Mouse (Mus musculus) urinary bladder, postnatal 36 days (tissue): ENCODE measurements around the gene Tpra1.

Experiments
- DNase-seq, 2 experiments: peaks; one replicate each; pipeline ENCODE4 v3.0.0; 2022; ENCODE audit warnings: low spot score in 2 of 2, mixed read lengths in 1 of 2

Tpra1 gene

GRCm38 (mm10) chr6:88901947-88902820 lies at the start of gene Tpra1:
Gene Tpra1 (plus strand): TSS chr6:88902251.
- peak; percentile 86 to 96 for DNase-seq

DNA sequence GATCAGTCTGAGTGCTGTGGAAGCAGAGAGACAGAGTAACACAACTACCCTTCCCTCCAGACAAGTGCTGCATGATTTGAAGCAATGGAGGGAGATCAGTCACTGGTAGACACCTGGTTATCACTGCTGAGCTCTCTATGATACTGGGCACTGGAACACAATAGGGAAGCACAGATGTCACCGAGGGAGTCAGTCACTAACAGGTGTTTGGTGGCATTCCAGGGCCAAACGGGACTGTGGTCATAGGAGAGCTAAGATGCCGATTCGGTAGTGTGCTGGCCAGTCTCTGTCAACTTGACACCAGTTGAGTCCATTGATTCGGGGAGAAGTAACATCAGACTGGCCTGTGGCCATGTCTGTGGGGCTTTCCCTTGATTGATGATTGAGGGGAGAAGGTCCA lies 47.5 kb upstream of the Tpra1 start:
- no peak for DNase-seq

DNA sequence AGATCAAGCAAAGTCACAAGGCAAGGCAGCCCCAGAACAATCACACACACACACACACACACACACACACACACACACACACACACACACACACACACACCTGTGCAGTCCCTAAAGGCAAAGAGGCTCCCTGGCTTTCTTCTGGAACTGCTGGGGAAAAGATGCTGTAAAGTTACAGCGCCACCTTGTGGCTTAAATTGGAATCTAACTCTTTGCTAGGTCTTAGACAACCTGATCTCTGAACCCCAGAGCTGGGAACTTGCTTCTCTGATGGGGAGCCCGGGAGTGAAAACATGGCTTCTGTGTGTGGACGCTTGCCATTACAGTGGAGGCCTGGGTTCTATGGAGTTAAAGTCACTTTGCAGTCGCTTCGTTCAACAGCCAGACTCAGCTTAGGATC lies 46.4 kb upstream of the Tpra1 start:
- peak in 1 of 2 experiments; percentile 39 for DNase-seq

- DNase-seq, result no peak
Measured at GRCm38 (mm10) chr6:88857249-88857648, 44.8 kb upstream of the Tpra1 start.

DNA sequence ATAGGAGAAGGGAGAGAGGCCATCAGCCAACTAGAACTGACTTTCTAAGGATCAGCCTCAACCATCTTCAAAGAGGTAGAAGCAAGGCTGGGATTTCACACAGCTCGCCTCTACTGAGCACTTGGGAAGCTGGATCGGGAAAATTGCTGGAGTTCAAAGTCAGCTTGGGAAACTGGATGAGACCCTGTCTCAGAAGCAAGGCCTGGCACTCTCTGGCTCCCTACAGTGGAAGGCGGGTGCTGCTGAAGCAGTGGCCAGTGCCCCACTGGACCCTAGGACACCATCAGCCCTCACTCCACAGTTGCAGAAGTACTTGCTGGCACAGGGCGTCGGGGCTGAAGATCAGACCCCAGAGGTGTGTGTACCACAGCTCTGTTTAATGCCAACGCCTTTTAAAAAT lies 44.2 kb upstream of the Tpra1 start:
- DNase-seq, result no peak

DNA sequence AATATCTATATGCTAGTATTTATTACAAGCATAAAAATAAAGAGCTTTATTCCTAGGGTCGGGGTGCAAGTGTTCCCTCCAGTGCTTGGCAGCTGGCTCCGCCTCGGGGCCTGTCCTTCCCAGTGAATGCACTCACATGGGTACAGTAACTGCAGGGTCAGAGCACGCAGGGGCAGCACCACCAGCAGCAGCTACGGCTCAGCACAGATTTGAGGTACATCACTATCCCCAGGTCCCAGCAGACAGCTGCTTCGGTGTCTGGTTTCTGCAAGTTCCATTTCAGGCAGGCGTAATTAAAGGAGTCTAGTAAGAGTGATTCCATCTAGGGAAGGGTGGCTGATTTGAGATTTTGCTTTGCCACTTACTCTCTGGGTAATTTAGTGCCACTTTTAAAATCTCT lies 43.7 kb upstream of the Tpra1 start:
- no peak for DNase-seq

DNA sequence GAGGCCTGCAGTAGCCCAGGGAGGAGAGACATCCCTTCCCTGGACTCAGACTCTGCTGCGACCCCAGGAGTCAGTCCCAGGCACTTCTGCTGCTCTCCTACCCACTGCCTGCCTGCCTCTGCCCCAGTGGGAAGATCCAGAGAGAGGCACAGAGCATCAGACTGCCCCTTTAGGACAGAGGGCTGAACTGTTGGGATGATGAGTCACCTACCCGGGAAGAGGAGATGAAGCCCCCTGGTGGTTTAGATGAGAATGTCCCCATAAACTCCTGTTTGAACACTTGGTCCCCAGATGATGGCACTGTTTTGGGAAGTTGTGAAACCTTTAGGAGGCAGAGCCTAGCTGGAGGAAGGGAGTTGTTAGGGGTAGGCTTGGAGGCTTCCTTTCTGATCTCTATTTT lies 41.1 kb upstream of the Tpra1 start:
- no peak for DNase-seq

GRCm38 (mm10) chr6:88865704-88866103 lies 36.3 kb upstream of the Tpra1 start:
- DNase-seq, result no peak

DNA sequence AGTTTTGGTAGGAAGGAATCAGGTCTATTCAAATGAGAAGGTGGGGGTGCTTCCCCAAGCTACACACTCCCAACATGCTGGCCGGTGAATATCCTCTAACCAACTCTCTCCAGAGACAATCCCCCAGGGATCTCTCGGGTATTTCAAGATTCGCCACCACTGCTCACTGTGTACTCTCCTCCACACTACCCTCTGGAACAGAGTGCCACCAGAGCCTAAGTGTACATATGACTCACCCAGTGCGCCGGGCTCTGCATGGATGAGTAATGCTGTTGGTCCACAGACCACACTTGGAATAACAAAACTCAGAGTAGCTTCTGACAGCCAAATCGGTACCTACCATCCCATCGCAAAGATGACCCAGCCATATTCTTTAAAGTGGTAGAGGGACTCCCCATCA lies 32.6 kb upstream of the Tpra1 start:
- DNase-seq, result peak in 1 of 2 experiments; percentile 32

- no peak for DNase-seq
Measured at GRCm38 (mm10) chr6:88870594-88870993, 31.5 kb upstream of the Tpra1 start.

GRCm38 (mm10) chr6:88871546-88871945 lies 30.5 kb upstream of the Tpra1 start:
- no peak for DNase-seq

GRCm38 (mm10) chr6:88872811-88873210 lies 29.2 kb upstream of the Tpra1 start:
- no peak for DNase-seq

- DNase-seq, result no peak
Measured at GRCm38 (mm10) chr6:88873965-88874867, 27.8 kb upstream of the Tpra1 start.

DNA sequence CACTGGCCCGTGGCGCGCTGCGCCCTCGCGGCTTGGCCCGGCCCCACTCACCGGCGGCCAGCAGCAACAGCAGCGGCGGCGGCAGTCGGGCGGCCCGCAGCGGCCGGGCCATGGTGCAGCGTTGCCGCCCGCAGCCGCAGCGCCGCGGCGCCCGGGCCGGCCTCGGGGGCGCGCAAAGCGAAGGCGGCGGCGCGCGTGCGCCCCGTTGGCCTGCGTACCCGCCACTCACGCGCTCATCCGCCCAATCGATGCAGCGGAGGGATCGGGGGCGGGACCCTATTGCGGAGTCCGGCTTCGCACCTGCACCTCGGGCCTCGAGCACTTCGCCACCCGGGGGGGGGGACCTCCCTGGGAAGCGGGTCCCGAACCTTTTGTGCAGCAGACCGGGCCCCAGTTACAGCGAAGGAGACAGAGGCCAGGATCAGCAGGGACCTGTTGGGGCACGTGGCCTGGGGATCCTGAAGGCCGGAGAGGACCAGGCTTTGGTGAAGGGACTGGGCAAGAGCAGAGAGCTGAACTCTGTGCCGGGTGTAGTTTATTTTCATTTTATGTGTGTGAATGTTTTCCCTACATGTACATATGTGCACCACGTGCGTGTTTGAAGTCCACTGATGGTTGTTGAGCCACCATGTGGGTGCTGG lies 27.1 kb upstream of the Tpra1 start, which contains the start of gene Podxl2:
Gene Podxl2, minus strand, starts transcription at position 177 of the 641 bp plus-strand sequence.
- DNase-seq, result peak; percentile 42 to 61

- DNase-seq, result no peak
Measured at GRCm38 (mm10) chr6:88879471-88879870, 22.6 kb upstream of the Tpra1 start.

DNA sequence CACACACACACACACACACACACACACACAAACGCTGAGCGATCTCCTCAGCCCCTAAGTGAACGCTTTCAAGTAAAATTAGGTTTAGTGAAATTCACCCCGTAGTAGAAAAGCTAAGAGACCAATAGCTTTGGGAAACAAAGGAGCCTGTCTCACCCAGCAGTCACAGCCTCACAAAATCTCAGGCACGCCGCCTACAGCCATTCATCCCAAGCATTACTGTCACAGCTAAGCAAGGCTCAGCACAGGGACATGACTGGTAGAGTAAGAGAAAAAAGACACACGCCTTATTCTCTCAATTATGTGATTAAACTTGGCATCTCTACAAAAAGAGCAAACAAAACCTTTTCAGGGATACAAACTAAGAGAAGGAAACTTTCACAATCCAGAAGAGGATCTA lies 20.7 kb upstream of the Tpra1 start:
- DNase-seq, result no peak

- no peak for DNase-seq
Measured at GRCm38 (mm10) chr6:88884195-88884594, 17.9 kb upstream of the Tpra1 start.

DNA sequence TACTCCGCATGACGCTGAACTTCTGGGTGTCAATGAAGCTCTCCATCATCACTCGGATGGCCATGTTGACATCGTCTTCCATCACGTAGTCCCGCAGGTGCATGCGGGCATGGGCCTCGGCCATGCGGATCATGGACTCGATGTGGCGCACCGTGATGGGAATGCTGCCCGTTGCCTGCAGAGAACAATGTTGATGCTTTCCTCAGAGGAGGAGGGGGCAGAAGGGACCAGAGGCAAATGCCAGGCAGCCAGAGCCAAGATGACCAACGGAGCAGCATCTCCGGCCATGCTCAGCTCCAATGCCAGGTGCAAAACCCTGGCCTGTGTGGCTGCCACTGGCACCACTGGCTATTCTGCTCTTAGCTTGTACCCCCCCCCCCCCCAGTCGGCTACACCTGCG lies 17.4 kb upstream of the Tpra1 start:
- no peak for DNase-seq

- no peak for DNase-seq
Measured at GRCm38 (mm10) chr6:88885644-88886416, 16.2 kb upstream of the Tpra1 start.

GRCm38 (mm10) chr6:88886417-88886967 lies 15.6 kb upstream of the Tpra1 start:
- DNase-seq, result no peak
